Mouse (Mus musculus) midbrain, embryonic 14.5 days (tissue): ENCODE results near the gene Rrp1b. TPM values are rescaled to one million over a fixed set of nuclear protein-coding genes. Genes with fewer than 3 reads are reported as not detected.

Experiments
- polyA plus RNA-seq: library from polyadenylated mRNA; unstranded; fragments of >200 nt; fragmentation: Nextera tagmentation; extraction: Ambion mirVana; gene quantifications from 2 replicates; pipeline ENCODE4 v1.2.1, GENCODE M21; 2014

Rrp1b gene
- polyA plus RNA-seq, 1 experiment from 2014 or later = 38.8 TPM

Other genes starting within 250 kb of the Rrp1b start
- gene Sik1, start 180.3 kb upstream of the Rrp1b start, polyA plus RNA-seq = 15.3 and 19.3 TPM in 2 replicates
- 0.43 and 0.47 TPM in 2 replicates for gene Hsf2bp, start 249 bp downstream of the Rrp1b start, polyA plus RNA-seq
- gene Notch3, start 130.8 kb downstream of the Rrp1b start, polyA plus RNA-seq = 10.5 and 11.2 TPM in 2 replicates
- 0.34 TPM in 1 of 2 replicates, not detected in the other for gene Ephx3, start 153.4 kb downstream of the Rrp1b start, polyA plus RNA-seq
- 72.5 and 101 TPM in 2 replicates for gene Brd4, start 248.6 kb downstream of the Rrp1b start, polyA plus RNA-seq